Mouse (Mus musculus) intestine, embryonic 16.5 days (tissue): ENCODE results near the gene Mob3b. TPM values are rescaled to one million over a fixed set of nuclear protein-coding genes. Genes with fewer than 3 reads are reported as not detected.

Experiments
- ATAC-seq: fragments of 200-750 bp; cut with Nextera tagmentation; 2 replicates; pipeline ENCODE4 v1.8.0; 2017; ENCODE audit warnings: moderate TSS enrichment, moderate library complexity
- H3K27ac ChIP-seq: fragments of 300-500 bp; sonication (generic); 2 replicates; pipeline ENCODE4 v1.5.1; 2014; ENCODE audit warnings: mild to moderate bottlenecking, low read length
- H3K27me3 ChIP-seq: fragments of 300-500 bp; sonication (generic); replicated peaks from 2 replicates; pipeline ENCODE4 v1.6.1; 2014; ENCODE audit warnings: low read length, control low read depth, mixed read lengths; ENCODE audit not compliant: control insufficient read depth, insufficient read depth
- H3K36me3 ChIP-seq: fragments of 300-500 bp; sonication (generic); 2 replicates; pipeline ENCODE4 v1.6.1; 2014; ENCODE audit warnings: low read length, control low read depth; ENCODE audit not compliant: control insufficient read depth, insufficient read depth
- H3K4me1 ChIP-seq: fragments of 300-500 bp; sonication (generic); 2 replicates; pipeline ENCODE4 v1.6.1; 2014; ENCODE audit warnings: low read length, control low read depth, mixed read lengths; ENCODE audit not compliant: control insufficient read depth, insufficient read depth
- H3K4me2 ChIP-seq: fragments of 300-500 bp; sonication (generic); 2 replicates; pipeline ENCODE4 v1.6.1; 2014; ENCODE audit warnings: low read depth, low read length, control low read depth
- H3K4me3 ChIP-seq: fragments of 300-500 bp; sonication (generic); 2 replicates; pipeline ENCODE4 v1.5.1; 2014; ENCODE audit warnings: mild to moderate bottlenecking, low read length
- H3K9ac ChIP-seq: fragments of 300-500 bp; sonication (generic); 2 replicates; pipeline ENCODE4 v1.6.1; 2014; ENCODE audit warnings: low read depth, low read length
- H3K9me3 ChIP-seq: fragments of 300-500 bp; sonication (generic); 2 replicates; pipeline ENCODE4 v1.6.1; 2016; ENCODE audit warnings: low read length, control low read depth; ENCODE audit not compliant: control insufficient read depth
- WGBS: fragments of 180-500 bp; shearing (Covaris S2); extraction: QIAGEN DNeasy Blood & Tissue Kit; methylation state at CpG from one replicate; pipeline ENCODE4 v1.1.7; 2014; 5-methylcytosine and 5-hydroxymethylcytosine counted together
- polyA plus RNA-seq: library from polyadenylated mRNA; unstranded; fragments of >200 nt; fragmentation: Nextera tagmentation; extraction: Ambion mirVana; gene quantifications from 2 replicates; pipeline ENCODE4 v1.2.1, GENCODE M21; 2015

Mob3b gene
- polyA plus RNA-seq, 1 experiment from 2014 or later = 27.5 TPM

GRCm38 (mm10) chr4:35173551-35173950 lies 16.3 kb upstream of the Mob3b start:
- ATAC-seq = no peak
- Histone ChIP-seq H3K9me3 (no peaks in the 10 kb centered on the region), H3K27ac (no peak overlapping the region), H3K27me3 (no peaks in the 10 kb centered on the region), H3K9ac (no peak overlapping the region), H3K4me2 (no peak overlapping the region), H3K4me3 (no peak overlapping the region), H3K4me1 (no peaks in the 10 kb centered on the region), H3K36me3 (no peaks in the 10 kb centered on the region)
- WGBS = 67% methylated on average over 1 of the region's 1 CpGs

GRCm38 (mm10) chr4:35172471-35172870 lies 15.2 kb upstream of the Mob3b start:
- H3K36me3 ChIP-seq = no peaks in the 10 kb centered on the region
- no peak for ATAC-seq
- WGBS = 97% methylated on average over 2 of the region's 2 CpGs
- no peaks in the 10 kb centered on the region for H3K9me3 ChIP-seq
- no peak overlapping the region for H3K4me3 ChIP-seq
- H3K4me2 ChIP-seq = no peak overlapping the region
- H3K27ac ChIP-seq = no peak overlapping the region
- H3K9ac ChIP-seq = no peak overlapping the region
- H3K4me1 ChIP-seq = peaks cover 4% of the 10 kb centered on the region
- no peaks in the 10 kb centered on the region for H3K27me3 ChIP-seq

GRCm38 (mm10) chr4:35169571-35170125 lies 12.4 kb upstream of the Mob3b start:
- Histone ChIP-seq H3K9me3 (no peaks in the 10 kb centered on the region), H3K9ac (no peak overlapping the region), H3K27me3 (no peaks in the 10 kb centered on the region), H3K4me3 (no peak overlapping the region), H3K4me1 (peaks cover 4% of the 10 kb centered on the region), H3K27ac (no peak overlapping the region), H3K4me2 (no peak overlapping the region), H3K36me3 (no peaks in the 10 kb centered on the region)
- ATAC-seq = no peak
- WGBS = 51% methylated on average over 13 of the region's 13 CpGs

GRCm38 (mm10) chr4:35167855-35168254 lies 10.6 kb upstream of the Mob3b start:
- 72% methylated on average over 5 of the region's 5 CpGs for WGBS
- H3K27ac ChIP-seq = no peak overlapping the region
- no peaks in the 10 kb centered on the region for H3K36me3 ChIP-seq
- H3K9ac ChIP-seq = no peak overlapping the region
- no peak overlapping the region for H3K4me3 ChIP-seq
- ATAC-seq = no peak
- H3K9me3 ChIP-seq = no peaks in the 10 kb centered on the region
- H3K4me2 ChIP-seq = no peak overlapping the region
- peaks cover 4% of the 10 kb centered on the region for H3K4me1 ChIP-seq
- H3K27me3 ChIP-seq = no peaks in the 10 kb centered on the region

GRCm38 (mm10) chr4:35165947-35166346 lies 8.7 kb upstream of the Mob3b start:
- Histone ChIP-seq H3K36me3 (no peaks in the 10 kb centered on the region), H3K4me3 (no peak overlapping the region), H3K27me3 (no peaks in the 10 kb centered on the region), H3K9ac (no peak overlapping the region), H3K4me1 (peaks cover 4% of the 10 kb centered on the region), H3K4me2 (no peak overlapping the region), H3K9me3 (no peaks in the 10 kb centered on the region), H3K27ac (no peak overlapping the region)
- ATAC-seq = peak; percentile 87
- WGBS = 48% methylated on average over 3 of the region's 3 CpGs

GRCm38 (mm10) chr4:35165275-35165674 lies 8.0 kb upstream of the Mob3b start:
- no peak overlapping the region for H3K4me3 ChIP-seq
- 83% methylated on average over 2 of the region's 2 CpGs for WGBS
- H3K36me3 ChIP-seq = no peaks in the 10 kb centered on the region
- H3K4me2 ChIP-seq = no peak overlapping the region
- no peak overlapping the region for H3K27ac ChIP-seq
- H3K9me3 ChIP-seq = no peaks in the 10 kb centered on the region
- no peak overlapping the region for H3K9ac ChIP-seq
- H3K27me3 ChIP-seq = no peaks in the 10 kb centered on the region
- ATAC-seq = peak; percentile 26; the same call in 1 of the 2 replicates
- H3K4me1 ChIP-seq = peaks cover 4% of the 10 kb centered on the region

GRCm38 (mm10) chr4:35157815-35158214 lies 531 bp upstream of the Mob3b start:
- 62% methylated on average over 11 of the region's 11 CpGs for whole genome bisulfite sequencing
- Histone ChIP-seq H3K9me3 (no peaks in the 10 kb centered on the region), H3K4me1 (peaks cover 7% of the 10 kb centered on the region), H3K27ac (no peak overlapping the region), H3K4me3 (no peak overlapping the region), H3K4me2 (0 out of 2 replicates have a peak overlapping the region, but pooled peaks have one; percentile 61), H3K36me3 (no peaks in the 10 kb centered on the region), H3K9ac (no peak overlapping the region), H3K27me3 (no peaks in the 10 kb centered on the region)
- no peak for ATAC-seq

- peak overlapping the region; percentile 68 for H3K4me3 ChIP-seq
- peaks cover 9% of the 10 kb centered on the region for H3K4me1 ChIP-seq
- H3K27me3 ChIP-seq = no peaks in the 10 kb centered on the region
- H3K9me3 ChIP-seq = no peaks in the 10 kb centered on the region
- peak overlapping the region; percentile 96 for H3K27ac ChIP-seq
- peak overlapping the region; percentile 85 for H3K9ac ChIP-seq
- peak overlapping the region; percentile 61 for H3K4me2 ChIP-seq
- under 1% methylated on average over 26 of the region's 26 CpGs for WGBS
- peak; percentile 80 for ATAC-seq
- H3K36me3 ChIP-seq = no peaks in the 10 kb centered on the region
Measured at GRCm38 (mm10) chr4:35156149-35156611, 1.1 kb downstream of the Mob3b start.

GRCm38 (mm10) chr4:35155132-35155922 lies 2.0 kb downstream of the Mob3b start:
- H3K4me1 ChIP-seq = peaks cover 9% of the 10 kb centered on the region
- WGBS = 16% methylated on average over 20 of the region's 20 CpGs
- H3K27me3 ChIP-seq = no peaks in the 10 kb centered on the region
- H3K9ac ChIP-seq = peak overlapping the region; percentile 85
- no peaks in the 10 kb centered on the region for H3K36me3 ChIP-seq
- H3K4me2 ChIP-seq = peak overlapping the region; percentile 61
- H3K4me3 ChIP-seq = peak overlapping the region; percentile 68
- no peaks in the 10 kb centered on the region for H3K9me3 ChIP-seq
- peak overlapping the region; percentile 96 for H3K27ac ChIP-seq
- peak; percentile 84 for ATAC-seq
